Mouse (Mus musculus): ENCODE measurements at regions not wholly inside any gene's neighbourhood (a gene's known extent, or its start where the extent isn't known, plus 50 kb on each side); places are given as distances from the start of the nearest gene placed in this dataset.
A peak's percentile ranks its signal among the peaks of the same experiment; 100 is the strongest.

DNA sequence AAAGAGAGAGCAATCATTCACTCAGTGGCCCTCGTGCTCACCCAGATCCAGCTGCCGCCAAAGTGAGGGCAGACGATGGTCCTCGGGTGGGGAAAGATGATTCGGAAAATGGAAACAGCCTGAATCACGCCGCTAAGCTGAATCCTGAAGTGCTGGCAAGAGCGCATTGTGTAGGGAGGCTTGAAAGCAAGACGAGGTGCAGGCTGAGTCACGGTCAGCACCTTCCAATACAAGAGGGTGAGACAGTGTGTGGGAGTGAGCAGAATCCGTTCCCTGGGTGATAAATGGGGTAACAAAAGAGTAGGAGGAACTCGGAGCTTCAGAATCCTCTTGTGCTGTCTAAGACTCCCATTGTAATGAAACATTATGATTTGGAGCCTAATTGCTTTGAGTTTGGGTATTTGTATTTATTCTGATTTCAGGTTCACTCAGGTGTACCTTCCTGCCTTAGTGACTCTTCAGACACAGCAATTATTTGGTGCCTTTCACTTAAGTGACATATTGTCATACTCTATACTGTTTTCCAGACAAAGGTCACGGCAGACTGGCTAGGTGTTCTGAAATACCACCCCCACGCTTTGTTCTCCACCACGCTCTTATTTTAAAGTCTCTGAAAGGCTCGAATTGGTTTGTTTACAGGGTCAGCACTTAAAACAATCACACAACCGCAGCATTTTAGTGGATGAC lies 70.0 kb downstream of the Mbip start:
- no peak for DNase-seq

DNA sequence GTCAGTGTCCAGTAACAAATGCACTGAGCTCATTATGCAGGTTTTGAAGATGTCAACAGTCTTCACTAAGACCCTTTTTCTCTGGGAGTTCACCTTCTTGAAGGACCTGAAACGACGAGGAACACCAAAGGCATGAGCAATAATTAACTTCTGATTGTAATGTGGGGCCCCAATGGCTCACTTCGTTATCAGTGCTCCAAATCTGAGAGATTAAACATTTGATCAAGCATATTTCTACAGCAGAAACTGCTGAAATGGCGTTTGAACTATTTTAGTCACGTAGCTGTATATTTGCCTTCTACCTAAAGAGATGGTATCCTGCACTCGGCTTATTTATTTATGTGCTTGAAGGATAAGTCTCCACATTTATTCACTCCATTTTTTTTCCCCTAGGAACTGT lies 80.6 kb downstream of the Mbip start:
- no peak for DNase-seq

DNA sequence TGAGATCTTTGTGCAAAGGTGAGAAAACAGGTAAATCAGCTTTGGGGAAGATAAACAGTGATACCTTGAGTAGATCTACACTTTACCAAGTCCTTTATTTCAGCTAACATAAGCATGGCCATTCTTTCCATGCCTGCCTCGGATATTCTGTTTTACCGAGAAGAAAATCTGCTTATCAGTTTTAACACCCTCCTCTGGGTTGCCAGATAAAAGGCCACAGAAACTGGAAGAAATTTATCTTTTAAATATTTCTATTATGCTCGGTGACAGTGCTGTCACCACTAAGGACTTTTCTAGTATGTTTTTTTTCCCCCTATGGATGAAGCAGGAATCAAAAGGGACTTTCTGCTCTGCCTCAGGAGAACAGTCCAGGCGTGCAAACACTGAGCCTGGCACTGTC lies 84.2 kb downstream of the Mbip start:
- DNase-seq: no peak

DNA sequence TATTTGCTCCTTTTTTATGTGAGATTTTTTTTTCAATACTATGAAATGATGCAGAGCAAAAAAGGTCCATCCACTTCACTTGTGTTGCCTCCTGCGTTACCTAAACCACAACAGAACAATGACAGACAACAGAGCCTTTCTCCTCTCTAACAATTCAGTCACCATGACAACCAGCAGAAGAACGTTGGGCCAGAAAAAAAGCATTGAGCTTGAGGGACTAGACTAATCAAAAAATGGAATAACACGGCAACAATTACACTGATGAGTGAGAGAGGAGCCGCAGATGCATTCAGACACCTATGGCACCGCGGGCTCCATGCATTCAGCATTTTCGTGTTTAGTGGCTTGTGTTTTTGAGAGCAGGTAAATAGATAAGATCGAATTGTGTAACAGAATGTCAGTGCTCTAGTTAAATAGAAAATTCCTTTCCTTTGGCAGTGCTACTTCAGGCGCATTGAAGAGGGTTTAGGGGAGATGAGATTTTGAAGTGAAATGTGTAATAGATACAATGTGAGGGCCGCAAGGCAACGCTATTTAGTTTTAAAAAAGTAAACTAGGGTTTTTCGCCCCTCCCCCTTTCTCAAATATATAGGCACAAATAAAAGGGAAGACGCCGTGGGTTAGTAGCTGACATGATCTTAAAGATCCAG lies 87.2 kb downstream of the Mbip start:
- no peak for DNase-seq

DNA sequence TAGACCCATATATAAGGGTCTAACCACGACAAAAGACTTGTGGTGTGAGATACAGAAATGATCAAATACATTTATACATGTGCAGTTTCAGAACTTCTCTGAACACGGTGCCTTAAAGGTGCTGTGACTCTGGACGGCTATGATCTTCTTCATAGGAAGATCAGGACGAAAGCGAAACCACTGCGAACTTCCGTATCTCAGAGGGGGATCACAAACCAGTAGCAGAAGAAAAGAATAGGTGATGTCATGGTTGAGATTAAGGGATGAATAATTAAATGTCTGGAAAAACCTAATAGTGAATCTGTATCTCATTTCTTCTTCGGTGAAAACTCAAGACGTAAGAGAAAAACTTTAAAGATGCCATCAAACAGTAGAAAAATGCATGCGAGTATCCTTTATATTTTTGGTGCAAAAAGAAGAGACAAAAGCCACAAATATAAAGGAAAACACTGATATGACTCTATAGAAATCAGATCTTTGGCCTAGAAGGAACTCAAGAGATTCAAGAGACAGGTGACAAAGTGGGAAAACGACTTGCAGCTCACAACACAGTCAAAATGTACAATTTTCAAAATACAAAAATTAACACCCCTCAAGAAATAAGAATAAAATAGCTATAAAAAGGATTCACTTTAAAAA lies 89.3 kb downstream of the Mbip start:
- DNase-seq: no peak

DNA sequence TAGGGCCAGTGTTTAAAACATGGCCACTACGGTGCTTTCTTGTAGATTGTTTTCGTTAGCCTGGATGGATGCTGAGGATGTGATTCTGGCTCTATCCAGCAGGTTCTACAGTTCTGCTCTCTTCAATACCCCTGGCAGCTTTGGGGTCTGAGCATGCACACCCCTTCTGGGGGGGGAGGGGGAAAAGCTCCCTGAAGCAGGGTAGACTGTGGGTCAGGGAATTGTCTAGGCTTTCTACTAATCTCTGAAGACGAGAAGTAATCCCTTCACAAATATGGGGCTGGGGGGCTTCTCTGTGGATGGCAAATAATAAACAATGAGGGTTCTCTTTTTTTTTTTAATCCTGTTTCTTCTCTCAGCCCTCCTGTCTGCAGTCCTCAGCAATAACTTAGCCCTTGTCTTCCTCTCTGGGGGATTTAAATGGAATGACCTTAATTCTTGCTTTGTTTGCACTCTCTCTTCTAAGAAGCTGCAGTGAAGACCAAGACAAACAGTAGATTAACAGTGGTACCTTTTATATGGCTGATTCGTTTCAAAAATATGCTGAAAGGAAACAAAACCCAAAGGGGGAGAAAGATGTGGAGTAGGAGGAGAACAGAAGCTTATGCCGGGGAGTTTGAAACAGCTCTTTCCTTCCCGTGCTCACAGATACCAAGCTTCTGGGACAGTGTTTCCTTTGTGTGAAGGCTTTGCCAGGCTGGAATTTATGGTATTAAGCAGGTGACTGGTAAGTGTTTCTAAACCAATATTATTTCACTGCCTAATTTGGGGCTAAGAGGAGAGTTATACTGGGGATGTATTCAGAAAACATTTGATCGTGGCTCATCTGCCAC lies 92.9 kb downstream of the Mbip start:
- no peak for DNase-seq

DNA sequence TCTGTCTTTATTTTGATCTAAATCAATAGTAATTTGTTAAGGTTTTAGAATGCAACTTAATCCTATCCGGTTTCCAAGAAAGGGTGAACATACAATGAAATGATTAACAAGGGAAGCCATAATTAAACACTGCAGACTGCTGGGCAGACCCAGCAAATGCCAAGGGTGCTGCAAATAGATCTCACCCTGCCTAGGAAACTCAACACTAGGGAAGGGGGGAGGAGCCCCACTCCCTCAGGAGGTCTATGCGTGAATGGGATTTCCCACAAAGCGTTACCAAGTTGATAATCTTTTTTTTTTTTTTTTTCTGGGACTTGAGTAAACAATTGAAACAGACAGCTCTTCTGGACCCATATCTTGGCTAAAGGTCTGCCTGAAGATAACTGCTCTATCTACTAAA lies 95.4 kb downstream of the Mbip start:
- DNase-seq: no peak

DNA sequence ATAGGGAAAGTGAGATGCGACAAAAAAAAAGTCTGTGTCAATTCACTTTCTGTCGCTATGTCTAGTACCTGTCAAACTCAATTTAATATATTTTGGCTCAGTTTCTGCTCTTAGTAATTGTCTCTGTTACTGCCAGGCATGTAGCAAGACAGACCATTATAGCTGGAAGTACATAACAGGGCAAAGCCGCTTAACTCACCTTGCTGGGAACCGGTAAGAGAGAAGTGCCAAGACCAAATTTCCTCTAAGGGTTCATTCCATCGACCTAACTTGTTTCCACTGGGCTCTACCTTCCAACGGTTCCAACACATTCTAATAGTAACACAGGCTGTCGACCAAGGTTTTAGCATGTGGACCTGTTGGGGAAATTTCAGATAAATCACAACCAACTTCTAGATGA lies 99.3 kb downstream of the Mbip start:
- DNase-seq: no peak

DNA sequence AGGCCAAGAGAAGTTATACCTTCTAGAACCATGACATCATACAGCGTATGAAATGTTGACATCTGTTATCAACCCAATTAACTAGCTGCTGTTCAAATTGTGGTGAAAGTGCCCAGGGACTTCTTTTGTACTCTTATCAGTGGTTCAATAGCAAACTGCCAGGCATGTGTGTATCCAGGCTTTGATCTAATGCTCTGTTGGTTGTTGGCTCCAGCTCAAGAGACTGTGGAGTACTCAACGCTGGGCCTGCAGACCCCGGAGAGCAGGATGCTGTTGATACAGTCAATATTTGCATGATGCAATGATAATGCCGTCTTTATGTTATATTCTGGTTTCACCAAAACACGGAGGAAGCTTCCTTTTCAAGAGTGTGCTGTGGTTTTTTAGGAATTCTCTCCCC lies 102.9 kb downstream of the Mbip start:
- DNase-seq: no peak

DNA sequence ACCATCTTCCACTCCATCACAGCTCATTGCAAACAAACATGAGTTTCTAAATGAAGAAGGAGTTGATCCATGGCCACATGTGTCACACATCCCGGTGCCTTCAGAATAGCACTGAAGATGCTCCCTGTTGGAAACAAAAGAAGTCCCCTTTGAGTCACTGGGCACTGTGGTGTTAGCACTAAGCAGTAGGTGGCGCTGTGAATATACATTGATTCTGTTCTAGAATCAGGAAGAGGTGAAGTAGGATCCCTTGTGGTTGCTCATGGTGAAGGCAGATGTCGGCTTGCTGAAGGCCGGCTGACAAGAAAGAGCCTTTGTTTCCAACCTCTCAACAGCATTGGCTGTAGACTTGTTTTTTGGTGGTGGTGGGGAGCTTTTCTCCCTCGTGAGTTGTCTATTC lies 104.0 kb downstream of the Mbip start:
- peak; percentile 12 to 14 for DNase-seq

DNA sequence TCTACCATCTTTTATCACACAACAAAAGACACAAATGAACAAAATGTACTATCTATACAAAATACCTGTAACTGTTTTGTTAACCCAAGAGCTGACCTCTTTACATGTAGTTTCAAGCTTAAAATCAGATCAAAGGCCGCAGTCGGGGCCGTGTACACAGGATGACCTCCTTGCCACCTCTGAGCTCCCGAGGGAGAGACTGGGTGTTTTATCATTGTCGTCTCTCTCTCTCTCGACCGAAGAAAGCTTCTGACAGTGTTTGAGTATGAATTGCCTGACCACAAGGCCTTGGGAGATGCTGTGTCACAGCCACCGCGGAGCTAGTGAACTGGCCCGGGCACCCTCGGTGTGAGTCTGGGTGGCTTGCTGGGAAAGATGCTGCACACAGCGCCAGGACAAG lies 105.5 kb downstream of the Mbip start:
- DNase-seq: no peak

DNA sequence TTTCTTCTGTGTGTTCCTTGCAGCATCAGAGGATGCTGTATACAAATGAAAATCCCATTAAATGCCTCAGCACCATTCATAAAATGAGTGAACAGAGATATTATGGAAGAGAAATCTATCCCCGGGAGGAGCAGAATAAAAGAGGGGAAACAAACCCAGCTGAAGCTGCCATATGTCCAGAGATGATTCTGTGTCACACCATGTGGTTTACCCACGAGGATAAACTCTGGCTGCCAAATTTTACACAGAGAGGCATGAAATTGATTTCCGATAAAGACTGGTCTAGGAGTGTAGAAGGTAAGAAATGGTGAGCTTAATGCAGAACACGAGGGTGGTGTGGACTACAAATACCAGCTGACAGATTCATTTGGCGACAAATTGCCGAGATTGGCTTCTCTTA lies 111.1 kb downstream of the Mbip start:
- no peak for DNase-seq

DNA sequence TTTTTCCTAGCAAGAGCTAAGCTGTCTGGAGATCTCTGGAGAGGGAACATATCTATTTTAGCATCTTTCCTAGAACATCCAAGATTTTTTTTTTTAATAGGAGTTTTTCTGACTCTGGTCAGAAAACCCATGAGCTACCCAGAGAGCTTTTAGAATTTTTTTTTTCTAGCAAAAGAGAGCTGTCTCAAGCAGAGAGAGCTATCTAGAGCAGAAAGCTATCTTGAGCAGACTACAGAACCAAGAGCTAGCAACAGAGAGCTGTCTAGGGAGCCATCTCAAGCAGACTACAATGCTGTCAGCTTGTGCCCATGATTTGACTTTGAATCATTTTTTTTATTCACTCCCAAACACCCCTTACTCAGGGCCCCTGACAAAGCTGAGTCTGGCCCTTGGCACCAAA lies 112.5 kb downstream of the Mbip start:
- no peak for DNase-seq

DNA sequence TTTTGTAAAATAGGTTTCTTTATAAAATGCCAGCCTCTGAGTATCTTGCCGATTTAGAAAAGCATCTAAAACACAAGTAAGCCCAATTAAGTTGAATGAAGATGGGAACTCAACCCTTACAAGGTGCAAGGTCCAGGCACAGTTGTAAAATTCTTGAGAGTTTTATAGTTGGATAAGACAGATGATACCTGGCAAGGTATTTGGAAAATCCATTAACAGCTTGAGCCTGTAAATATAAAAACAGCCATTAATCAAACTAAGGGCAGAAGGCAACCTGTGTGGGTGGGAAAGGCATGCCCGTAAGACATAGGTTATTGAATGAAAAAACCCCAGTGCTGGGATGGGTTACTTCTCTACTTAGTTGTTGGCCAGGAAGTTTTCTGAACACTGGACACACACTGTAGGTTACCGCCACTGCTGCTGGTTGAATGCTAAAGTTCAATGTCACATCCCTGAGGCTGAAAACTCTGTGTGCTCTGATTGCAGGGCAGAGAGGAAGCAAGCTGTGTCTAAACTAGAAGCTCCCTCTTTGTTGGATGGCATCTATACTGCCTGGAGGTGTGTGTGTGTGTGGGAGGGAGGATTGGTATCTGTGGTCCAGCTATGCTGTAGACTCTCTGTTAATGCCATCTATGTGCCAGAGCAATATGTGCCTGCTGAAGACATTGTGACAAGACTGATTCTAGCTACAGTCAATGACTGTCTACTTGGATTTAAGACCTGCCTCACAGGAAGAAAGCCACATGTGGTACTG lies 121.4 kb downstream of the Mbip start:
- DNase-seq: no peak

DNA sequence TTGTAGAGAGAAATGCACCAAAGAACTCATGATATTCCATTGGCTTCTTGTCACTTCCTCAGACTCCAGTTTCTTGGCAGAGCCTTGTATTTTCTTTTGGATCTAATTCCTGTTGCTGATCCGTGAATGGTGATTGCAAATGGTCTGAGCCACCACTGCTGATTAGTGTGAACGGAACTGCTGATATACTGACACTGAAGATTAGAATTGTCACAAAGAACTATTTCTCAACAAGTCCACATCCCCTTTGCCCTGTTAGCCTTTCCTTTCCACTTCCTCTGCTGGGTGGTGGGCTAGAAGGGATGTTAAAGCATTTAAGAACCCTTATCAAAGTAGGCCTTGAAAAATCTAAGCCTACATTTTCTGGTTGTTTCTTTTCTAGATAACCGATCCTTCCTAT lies 152.2 kb downstream of the Mbip start:
- no peak for DNase-seq

DNA sequence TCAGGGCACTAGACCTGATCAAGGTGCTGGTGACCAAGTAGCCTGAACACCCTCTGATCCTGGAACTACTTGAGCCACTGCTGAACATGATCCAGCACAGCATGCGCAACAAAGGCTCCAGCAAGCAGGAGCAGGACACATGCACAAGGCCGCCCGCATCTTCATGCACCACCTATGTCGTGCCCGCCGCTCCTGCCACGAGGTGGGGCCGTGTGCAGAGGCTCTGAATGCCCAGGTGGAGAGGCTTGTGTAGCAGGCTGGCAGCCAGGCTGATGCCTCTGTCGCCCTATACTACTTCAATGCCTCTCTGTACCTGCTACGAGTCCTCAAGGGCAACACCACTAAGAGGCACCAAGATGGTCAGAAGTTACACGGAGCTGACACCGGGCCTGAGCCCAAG lies 156.1 kb downstream of the Mbip start:
- DNase-seq: no peak

DNA sequence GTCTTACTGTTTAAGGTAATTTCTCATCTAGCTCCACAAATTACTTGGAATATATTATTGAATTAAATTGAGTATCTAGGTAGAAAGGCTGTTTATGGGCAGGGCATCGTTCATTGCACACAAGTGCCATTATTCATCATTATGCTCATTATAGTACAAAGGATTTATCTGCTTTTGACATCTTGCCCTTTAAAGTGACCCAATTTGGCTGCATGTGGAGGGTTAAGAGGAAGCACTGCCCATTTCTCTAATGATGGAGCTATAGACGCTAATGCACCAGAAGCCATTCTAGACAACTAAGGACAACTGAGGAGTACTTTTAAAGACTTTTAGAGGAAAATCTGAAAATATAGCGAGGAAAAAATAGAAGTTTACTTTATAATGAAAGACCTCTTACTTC lies 185.0 kb downstream of the Mbip start:
- no peak for DNase-seq

DNA sequence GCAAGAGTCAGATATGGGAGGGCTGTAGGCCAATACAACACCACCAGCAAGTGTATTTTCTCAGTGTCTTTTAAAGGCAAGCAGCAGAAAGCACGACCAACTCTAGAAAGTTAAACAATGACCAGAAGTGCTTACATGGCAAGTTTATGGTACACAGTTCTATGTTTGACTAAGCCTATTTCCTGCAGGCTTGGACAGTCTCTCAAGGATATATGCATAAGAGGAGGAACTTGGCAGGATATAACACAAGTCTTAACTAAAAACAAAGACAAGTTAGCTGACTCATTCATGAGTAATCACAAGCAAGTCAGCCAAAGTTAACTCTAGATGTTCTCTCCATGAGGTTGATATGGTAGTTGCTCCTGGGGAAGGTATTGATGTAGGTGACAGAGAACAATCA lies 201.3 kb downstream of the Mbip start:
- DNase-seq: no peak

DNA sequence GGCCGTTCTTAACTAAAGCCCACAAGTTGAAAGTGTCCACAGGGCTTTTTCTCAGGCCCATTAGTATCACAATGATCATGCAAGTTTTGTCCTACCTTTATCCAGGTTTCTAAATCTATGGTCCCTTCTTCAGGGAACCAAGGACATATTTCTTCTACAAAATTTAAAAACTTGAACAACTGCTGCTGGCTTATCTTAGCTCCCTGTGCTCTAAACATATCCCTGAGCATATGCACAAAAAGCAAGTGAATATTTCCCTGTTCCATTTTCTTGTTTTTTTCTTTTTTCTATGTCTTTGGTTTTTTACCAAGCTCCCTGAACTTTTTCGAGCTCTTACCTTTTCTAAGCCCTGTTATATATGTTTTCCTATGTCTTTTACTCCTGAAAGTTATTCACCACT lies 201.9 kb downstream of the Mbip start:
- no peak for DNase-seq

DNA sequence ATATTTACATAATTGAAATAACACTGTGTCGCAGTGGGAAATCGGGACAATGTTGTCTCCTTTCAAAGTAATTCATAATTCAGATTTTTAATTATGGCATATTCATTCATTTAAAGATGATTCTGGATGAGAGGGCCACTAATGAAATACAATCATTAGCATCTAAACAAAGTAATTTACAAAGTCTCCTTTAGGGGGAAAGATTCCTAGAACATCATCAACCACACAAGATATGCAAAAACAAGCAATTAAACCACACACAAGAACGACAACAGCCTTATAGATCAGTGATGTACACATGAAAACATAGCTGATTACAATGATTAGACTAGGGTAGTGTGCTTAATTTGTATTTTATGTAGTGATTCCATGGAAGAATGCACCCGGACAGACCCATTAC lies 231.2 kb downstream of the Mbip start:
- DNase-seq: no peak

DNA sequence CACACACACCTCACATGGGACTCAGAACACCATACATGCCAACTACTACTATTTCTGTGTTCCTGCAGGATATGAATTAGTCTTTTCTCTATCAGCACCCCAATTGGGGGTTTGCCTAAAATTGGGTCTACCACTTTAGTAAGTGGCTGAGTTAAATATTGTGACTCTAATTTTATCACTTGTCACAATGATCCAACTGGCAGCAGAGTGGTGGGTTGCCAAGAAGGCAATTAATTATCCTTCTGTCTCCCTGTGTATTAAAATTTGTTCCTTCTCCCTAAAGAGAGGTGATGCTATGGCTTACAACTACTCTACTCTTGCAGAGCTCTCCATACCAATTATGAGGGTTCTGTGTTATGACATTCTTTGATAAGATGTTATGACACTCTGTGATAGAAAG lies 245.3 kb downstream of the Brms1l start:
- DNase-seq: no peak

DNA sequence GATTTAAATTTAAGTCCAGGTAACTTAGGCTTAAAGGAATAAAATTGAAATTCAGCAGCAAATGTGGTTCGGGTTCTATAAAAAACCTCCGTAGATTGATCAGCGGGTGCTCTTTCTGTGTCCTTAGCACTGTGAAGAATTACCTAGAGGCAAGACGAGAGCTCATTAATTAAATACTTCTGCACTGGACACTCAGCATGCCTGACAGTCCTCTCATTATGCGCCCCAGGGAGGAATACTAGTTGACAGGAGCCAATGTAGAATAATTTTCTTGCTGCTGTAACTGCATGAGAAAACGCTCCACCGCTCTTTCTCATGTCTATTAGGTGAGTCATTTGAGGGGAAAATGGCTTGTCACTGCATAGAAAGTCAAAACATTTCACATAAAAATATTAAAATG lies 228.1 kb downstream of the Brms1l start:
- DNase-seq: no peak

DNA sequence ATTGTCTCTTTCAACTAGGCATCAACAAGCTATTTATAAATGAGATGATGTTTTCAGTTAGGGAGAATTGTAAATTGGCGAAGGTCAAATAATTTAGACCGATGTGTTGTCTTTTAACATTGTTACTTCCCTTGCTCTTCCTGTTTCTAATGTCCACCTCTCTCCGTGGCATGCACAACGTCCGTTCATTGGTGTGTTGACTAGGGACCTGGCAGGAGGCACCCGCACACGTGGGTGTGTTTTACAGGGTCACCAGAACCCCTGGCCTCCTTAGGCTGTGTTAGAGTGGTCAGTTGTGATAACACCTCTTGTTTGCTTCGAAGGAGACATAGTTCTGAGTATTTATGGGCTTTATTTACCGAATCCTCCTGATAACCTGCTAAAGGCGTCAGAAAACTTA lies 222.8 kb downstream of the Brms1l start:
- DNase-seq: no peak
